Mouse (Mus musculus) heart, postnatal 0 days (tissue): ENCODE measurements around the gene Grhl3.

Experiments
- CTCF ChIP-seq: IDR thresholded peaks from 2 replicates; pipeline ENCODE4 v1.5.1; 2016; ENCODE audit warnings: antibody characterized with exemption, control low read depth, low read depth
- EP300 ChIP-seq: IDR thresholded peaks from 2 replicates; pipeline ENCODE4 v1.6.1; 2016; ENCODE audit warnings: antibody characterized with exemption, low read depth

GRCm38 (mm10) chr4:135516351-135517316 lies 56.8 kb downstream of the Grhl3 start:
- TF ChIP-seq EP300 (no peak), CTCF (peak; percentile 82)
